Mouse (Mus musculus) liver, adult 2 months (tissue): ENCODE data around the gene Abcc12. TPM values are rescaled to one million over a fixed set of nuclear protein-coding genes. Genes with fewer than 3 reads are reported as not detected.
A peak's percentile ranks its signal among the peaks of the same experiment; 100 is the strongest.

Experiments used
- DNase-seq: peaks from one replicate; pipeline ENCODE4 v3.0.0-alpha.2; 2011; ENCODE audit warnings: low read depth, low spot score; ENCODE audit errors: extremely low read depth
- H3K27ac ChIP-seq: fragments of 200-500 bp; replicated peaks from 2 replicates; pipeline ENCODE4 v1.5.1; 2012; ENCODE audit warnings: low read depth, mild to moderate bottlenecking, control low read depth, inconsistent platforms, low read length; ENCODE audit not compliant: insufficient read depth
- H3K27me3 ChIP-seq: fragments of 200-500 bp; 2 replicates; pipeline ENCODE4 v1.6.1; 2012; ENCODE audit warnings: mild to moderate bottlenecking, moderate library complexity, low read length, inconsistent platforms; ENCODE audit not compliant: control insufficient read depth, insufficient read depth
- H3K36me3 ChIP-seq: fragments of 200-500 bp; 2 replicates; pipeline ENCODE4 v1.6.1; 2012; ENCODE audit warnings: low read length, inconsistent platforms; ENCODE audit not compliant: control insufficient read depth, insufficient read depth
- H3K4me1 ChIP-seq: fragments of 200-500 bp; 2 replicates; pipeline ENCODE4 v1.6.1; 2011; ENCODE audit warnings: low read length; ENCODE audit not compliant: control insufficient read depth, insufficient read depth
- H3K4me3 ChIP-seq: fragments of 200-500 bp; 2 replicates; pipeline ENCODE4 v1.5.1; 2011; ENCODE audit warnings: low read depth, mild to moderate bottlenecking, control low read depth, low read length, moderate library complexity; ENCODE audit not compliant: insufficient read depth
- H3K79me2 ChIP-seq: fragments of 200-500 bp; 2 replicates; pipeline ENCODE4 v1.6.1; 2012; ENCODE audit warnings: inconsistent platforms, mild to moderate bottlenecking, low read length, moderate library complexity; ENCODE audit not compliant: control insufficient read depth, insufficient read depth
- H3K9ac ChIP-seq: fragments of 200-500 bp; 2 replicates; pipeline ENCODE4 v1.6.1; 2012; ENCODE audit warnings: low read depth, mild to moderate bottlenecking, control low read depth, inconsistent platforms, low read length
- CTCF ChIP-seq: fragments of 200-500 bp; IDR thresholded peaks from 2 replicates; pipeline ENCODE4 v1.5.1; 2011; ENCODE audit warnings: low read depth, low read length, control low read depth
- POLR2A ChIP-seq: fragments of 200-500 bp; IDR thresholded peaks from 2 replicates; pipeline ENCODE4 v1.6.1; 2011; ENCODE audit warnings: low read length, control low read depth; ENCODE audit not compliant: insufficient read depth; ENCODE audit errors: extremely low read depth
- WGBS: fragments of 180-500 bp; shearing (Covaris S2); methylation state at CpG from one replicate; pipeline ENCODE4 v1.1.7; 2018; 5-methylcytosine and 5-hydroxymethylcytosine counted together
- polyA plus RNA-seq: library from polyadenylated mRNA; depleted of rRNA; stranded (reverse); fragments of >200 nt; gene quantifications from 2 replicates; pipeline ENCODE4 v1.2.3, GENCODE M21; 2012
- total RNA-seq: library from RNA; depleted of rRNA; stranded (reverse); fragments of >200 nt; gene quantifications from 2 replicates; pipeline ENCODE4 v1.2.3, GENCODE M21; 2014

Gene Abcc12
- total and polyA plus RNA-seq, 2 experiments = 0.18 to 0.21 TPM

- H3K4me3 ChIP-seq = no peak overlapping the region
- H3K27me3 ChIP-seq = no peaks in the 10 kb centered on the region
- no peak for TF ChIP-seq CTCF
- no peak for TF ChIP-seq POLR2A
- H3K36me3 ChIP-seq = no peaks in the 10 kb centered on the region
- H3K27ac ChIP-seq = no peak overlapping the region
- peaks cover 19% of the 10 kb centered on the region for H3K4me1 ChIP-seq
- WGBS = 96% methylated on average over 2 of the region's 2 CpGs
- H3K9ac ChIP-seq = no peak overlapping the region
- no peaks in the 10 kb centered on the region for H3K79me2 ChIP-seq
- no peak for DNase-seq
These were observed 40.1 kb downstream of the Abcc12 start for GRCm38 (mm10) chr8:86540376-86540775.

- no peak overlapping the region for H3K9ac ChIP-seq
- no peak for TF ChIP-seq CTCF
- no peak for TF ChIP-seq POLR2A
- WGBS = 56% methylated on average over 3 of the region's 3 CpGs
- H3K79me2 ChIP-seq = no peaks in the 10 kb centered on the region
- no peak overlapping the region for H3K27ac ChIP-seq
- H3K36me3 ChIP-seq = no peaks in the 10 kb centered on the region
- no peaks in the 10 kb centered on the region for H3K27me3 ChIP-seq
- H3K4me3 ChIP-seq = no peak overlapping the region
- H3K4me1 ChIP-seq = peaks cover 19% of the 10 kb centered on the region
- no peak for DNase-seq
These were observed 43.9 kb downstream of the Abcc12 start for GRCm38 (mm10) chr8:86536663-86536987.

DNA sequence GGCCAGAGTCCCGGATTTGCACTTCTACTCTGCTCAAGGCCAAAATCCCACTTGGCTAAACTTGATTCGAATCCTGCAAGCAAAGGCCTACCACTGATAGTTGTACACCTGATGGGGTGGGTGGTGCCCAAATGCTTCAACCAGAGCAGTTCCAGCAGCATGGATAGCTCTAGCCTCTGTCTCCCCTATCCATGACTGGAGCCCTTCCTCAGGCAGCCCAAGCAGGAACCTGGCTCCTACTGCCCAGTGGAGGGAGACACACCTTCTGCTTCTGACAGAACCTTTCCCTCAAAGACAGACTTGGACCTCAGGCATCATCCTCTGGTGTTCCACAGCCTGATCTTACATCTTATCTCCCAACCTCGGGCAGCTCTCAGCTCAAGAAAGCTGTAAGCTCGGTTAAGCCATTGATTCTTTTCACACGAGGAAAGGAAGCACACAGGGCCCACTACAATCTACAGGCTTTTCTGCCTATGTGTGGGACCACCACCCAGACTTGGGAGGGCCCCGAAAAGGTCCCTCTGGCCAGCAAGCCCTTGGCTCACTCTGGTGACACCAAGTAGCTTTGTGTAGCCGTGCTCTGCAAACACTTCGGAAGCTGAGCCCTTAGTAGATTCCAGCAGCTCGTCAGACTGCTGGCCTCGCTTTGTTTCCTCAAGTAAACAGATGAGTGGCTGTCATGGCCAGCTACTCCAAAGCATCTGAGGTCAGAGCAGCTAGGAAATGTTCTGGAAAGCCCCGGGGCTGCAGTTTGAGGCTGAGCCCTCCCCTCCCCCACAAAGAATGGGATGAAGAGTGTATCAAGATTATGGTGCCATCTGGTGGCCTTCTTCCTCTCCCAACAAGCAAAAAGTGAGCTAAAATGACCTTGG lies 44.5 kb downstream of the Abcc12 start:
- Histone ChIP-seq H3K36me3 (no peaks in the 10 kb centered on the region), H3K27ac (no peak overlapping the region), H3K4me1 (peaks cover 19% of the 10 kb centered on the region), H3K79me2 (no peaks in the 10 kb centered on the region), H3K9ac (no peak overlapping the region), H3K4me3 (no peak overlapping the region), H3K27me3 (no peaks in the 10 kb centered on the region)
- peak; percentile 80 for DNase-seq
- WGBS = 35% methylated on average over 11 of the region's 11 CpGs
- TF ChIP-seq POLR2A (no peak), CTCF (peak; percentile 58)

DNA sequence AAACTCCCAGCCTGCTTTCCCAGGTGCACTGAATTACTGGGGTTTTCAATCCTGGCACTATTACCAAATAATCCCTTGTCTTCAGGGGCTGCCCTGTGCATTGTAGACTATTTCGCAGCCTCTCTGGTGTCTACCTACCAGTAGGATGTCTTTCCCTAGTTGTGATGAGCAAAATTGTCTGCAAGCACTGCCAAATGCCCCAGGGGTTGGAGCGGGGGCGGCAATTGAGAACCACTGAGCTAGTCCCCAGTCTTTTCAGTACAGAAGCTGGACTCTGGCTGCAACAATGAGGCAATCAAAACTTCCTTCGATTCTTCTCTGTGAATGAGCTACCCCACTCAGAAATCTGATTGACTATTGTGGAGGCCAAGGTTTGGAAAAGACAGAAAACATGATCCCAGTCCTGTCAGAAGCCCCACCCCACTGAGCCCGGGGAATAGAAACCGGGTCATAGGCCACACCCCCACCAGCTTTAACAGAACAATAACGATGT lies 45.4 kb downstream of the Abcc12 start:
- Histone ChIP-seq H3K4me1 (peaks cover 19% of the 10 kb centered on the region), H3K27me3 (no peaks in the 10 kb centered on the region), H3K79me2 (no peaks in the 10 kb centered on the region), H3K9ac (no peak overlapping the region), H3K36me3 (no peaks in the 10 kb centered on the region), H3K27ac (no peak overlapping the region), H3K4me3 (no peak overlapping the region)
- TF ChIP-seq POLR2A (no peak), CTCF (no peak)
- no peak for DNase-seq
- WGBS = 66% methylated on average over 7 of the region's 7 CpGs

DNA sequence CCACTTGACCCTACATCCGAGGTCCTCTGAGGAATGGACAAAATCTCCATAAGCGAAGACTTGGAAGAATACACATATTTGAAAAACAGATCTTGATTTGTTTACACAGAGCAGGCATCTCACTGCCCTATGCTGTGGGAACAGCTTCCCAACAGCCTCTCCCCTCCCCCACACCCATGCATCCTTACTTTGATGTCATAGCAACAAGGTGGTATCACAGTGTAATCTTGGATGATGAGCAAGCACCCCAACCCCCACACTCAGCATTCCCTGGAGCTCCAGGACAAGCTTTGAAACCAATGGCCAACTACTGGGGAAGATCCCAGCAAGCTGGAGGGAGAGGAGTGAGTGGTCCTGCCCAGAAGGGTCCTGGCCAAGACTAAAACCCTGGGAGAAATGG lies 50.8 kb downstream of the Abcc12 start:
- H3K9ac ChIP-seq = no peak overlapping the region
- 60% methylated on average over 2 of the region's 2 CpGs for WGBS
- no peaks in the 10 kb centered on the region for H3K36me3 ChIP-seq
- H3K79me2 ChIP-seq = no peaks in the 10 kb centered on the region
- DNase-seq = no peak
- no peak overlapping the region for H3K27ac ChIP-seq
- no peaks in the 10 kb centered on the region for H3K27me3 ChIP-seq
- H3K4me1 ChIP-seq = no peaks in the 10 kb centered on the region
- H3K4me3 ChIP-seq = no peak overlapping the region
- no peak for TF ChIP-seq POLR2A
- no peak for TF ChIP-seq CTCF

- H3K9ac ChIP-seq = no peak overlapping the region
- no peak for DNase-seq
- WGBS = 77% methylated on average over 19 of the region's 19 CpGs
These were observed 53.0 kb downstream of the Abcc12 start for GRCm38 (mm10) chr8:86527336-86528029.

More at GRCm38 (mm10) chr8:86527336-86528029, 53.0 kb downstream of the Abcc12 start:
- H3K36me3 ChIP-seq = no peaks in the 10 kb centered on the region
- H3K79me2 ChIP-seq = no peaks in the 10 kb centered on the region
- no peaks in the 10 kb centered on the region for H3K27me3 ChIP-seq
- H3K4me3 ChIP-seq = no peak overlapping the region
- no peaks in the 10 kb centered on the region for H3K4me1 ChIP-seq
- H3K27ac ChIP-seq = no peak overlapping the region
- TF ChIP-seq CTCF (no peak), POLR2A (no peak)
